Mouse (Mus musculus) layer of hippocampus, postnatal 14 days (tissue): ENCODE results near the gene Slitrk2. TPM values are rescaled to one million over a fixed set of nuclear protein-coding genes. Genes with fewer than 3 reads are reported as not detected.

ENCODE experiments used
- DNase-seq, 2 experiments: peaks; one replicate each; pipeline ENCODE4 v3.0.0; 2021 to 2022; ENCODE audit warnings: low spot score in 2 of 2, mixed read lengths in 1 of 2
- long read RNA-seq, 2 experiments: library from polyadenylated mRNA; stranded (forward); transcript quantifications; one replicate each; pipeline ENCODE4 v2.0.0; 2021
- total RNA-seq, 2 experiments: library from RNA; stranded (reverse); gene quantifications; 2 replicates each; pipeline ENCODE4 v1.2.3; 2021

Gene Slitrk2
- total RNA-seq = 10 to 100 TPM; 32.0 to 33.3 TPM
- long read RNA-seq, experiment 1, partial matches to known transcripts = 0 of 1 reads
- long read RNA-seq, experiment 1, other reads (novel, unspliced or antisense) = 1 of 1 reads
- long read RNA-seq, experiment 2, full-length matches to known transcripts = 1 of 5 reads
- long read RNA-seq, experiment 2, partial matches to known transcripts = 0 of 5 reads
- long read RNA-seq, experiment 2, other reads (novel, unspliced or antisense) = 4 of 5 reads

DNA sequence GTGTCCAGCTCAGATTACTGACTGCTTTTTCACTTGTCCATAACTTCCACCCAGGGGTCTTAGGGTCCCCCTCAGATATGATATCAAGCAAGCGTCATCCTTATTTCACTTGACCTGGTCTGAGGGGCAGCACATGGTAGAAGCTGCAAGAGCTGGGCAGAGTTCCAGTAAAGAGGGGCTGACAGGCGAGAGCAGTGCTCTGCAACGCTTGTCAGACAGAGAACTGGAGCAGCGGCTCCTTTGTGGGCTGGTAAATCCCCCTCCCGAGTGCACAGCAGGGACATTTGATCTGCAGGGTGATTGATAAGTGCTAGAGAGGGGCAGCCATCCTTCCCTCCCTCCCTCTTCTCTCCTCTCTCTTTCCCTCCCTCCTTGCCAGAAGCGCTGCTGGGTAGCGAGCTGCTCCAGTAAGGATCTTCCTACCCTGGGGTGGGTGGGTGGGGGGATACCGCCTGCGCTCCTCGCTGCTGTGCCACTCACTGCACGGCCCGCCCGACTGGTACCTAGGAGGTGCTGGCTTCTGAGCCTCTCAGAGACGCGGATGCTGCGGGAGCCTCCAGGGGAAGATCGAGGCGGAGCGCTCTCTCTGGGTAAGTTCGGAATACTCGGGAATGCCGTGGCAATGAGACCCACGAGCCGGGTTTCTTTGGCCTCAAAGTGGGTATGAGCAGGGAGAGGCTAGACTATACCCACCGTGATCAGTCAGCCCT, at the start of gene Slitrk2:
Gene Slitrk2 (plus strand): TSS at position 408 of the 710 bp plus-strand sequence.
- DNase-seq = peak; percentile 42 to 53

DNA sequence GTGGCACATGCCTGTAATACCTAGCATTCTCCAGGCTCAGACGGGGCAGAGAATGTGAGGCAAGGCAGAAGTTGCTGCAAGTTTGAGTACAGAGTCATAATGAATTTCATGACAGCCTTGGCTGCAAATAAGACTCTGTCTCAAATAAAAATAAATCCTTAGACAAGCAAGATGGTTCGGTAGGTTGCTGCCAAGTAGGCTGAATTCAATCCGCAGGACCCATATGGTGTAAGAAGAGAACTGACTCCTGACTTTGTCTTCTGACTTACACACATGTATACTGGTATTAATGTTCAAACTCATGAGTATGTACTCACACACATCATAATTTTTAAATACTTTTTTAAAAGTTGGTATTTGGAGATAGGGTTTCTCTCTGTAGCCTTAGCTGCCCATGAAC, 43.6 kb upstream of the Slitrk2 start:
- DNase-seq = no peak

DNA sequence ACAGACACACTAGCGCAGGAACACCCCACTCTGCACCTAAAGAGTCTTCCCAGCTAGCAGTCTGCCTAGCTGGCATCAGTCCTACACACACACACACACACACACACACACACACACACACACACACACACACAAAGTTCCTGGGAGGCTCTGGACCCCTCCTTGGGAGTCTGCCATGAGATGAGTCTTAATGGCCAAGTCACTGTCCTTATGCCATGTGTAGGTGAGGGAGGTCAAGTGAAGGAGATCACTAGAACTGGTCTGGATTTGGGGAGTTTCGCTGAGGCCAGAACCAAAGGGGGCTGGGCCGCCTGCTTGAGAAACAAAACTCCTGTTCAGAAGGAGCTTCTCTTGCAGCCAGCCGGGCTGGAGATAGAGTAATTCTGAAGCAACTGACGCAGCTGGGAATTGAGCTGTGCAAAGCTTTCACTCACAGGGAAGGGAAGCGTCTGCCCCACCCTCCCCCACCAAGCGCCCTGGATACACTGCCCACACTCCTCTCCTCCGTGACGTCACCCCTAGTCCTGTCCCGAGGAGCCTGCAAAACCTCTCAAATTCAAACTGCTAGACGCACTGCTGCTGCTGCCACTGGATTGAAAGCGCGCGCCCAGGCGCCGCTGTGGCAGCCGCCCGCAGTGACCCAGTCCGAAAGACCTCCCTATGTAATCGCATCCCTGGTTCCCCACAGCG, 3.5 kb downstream of the Slitrk2 start:
- peak; percentile 52 to 69 for DNase-seq

DNA sequence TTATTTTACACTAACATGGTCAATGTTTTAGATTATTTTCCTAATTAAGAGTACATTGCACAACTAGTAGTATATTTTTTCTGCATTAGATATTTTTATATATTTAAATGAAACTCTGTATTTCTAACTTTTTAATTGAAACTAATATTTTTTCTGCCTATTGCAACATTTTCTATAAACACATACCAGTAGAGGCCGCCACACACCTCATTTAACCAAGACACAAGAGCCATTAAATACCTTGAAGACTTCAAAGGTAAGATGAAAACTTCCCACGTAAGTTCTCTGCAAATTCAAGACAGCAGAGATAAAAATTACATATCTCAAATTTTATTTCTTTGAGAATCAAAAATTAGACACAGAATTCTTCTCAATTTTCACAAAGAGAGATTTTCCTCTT, 8.2 kb downstream of the Slitrk2 start:
- peak in 1 of 2 experiments; percentile 29 for DNase-seq

DNA sequence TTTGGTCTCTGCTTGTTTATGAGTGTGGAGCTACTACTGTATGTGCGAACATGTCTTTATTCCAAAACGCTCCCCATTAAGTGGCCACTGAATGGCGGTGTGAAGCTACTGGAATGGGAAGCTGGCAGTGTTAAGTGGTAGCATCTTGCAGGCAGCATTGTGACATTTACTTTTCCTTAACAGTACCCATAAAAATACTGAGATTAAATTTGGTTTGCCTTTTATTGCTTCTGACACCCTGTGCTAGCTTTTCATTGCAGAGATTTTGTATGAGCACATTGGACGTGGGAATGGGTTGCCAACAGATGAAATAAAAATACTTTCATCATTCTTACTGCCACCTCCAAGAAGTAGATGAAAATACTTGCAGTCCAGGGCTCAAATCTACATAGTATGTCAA, 27.8 kb downstream of the Slitrk2 start:
- no peak for DNase-seq

DNA sequence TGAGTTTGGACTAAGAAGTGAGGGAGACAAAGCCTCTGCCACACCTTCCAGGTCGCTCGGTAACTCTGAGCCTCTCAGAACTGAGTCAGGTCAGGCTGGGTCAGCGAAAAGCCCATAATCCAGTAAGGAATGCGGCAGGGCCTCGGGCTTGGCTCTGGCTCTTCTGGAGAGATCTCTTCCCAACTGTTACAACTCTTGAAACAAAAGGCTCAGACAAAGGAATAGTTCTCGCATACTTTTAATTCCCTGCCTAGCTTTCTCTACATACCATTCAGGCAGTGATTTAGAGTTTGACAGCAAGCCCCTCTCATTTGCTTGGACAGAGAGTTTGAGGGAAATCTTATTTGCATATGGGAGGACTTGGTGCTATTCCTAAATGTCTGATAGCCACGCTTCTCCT, 29.5 kb downstream of the Slitrk2 start:
- no peak for DNase-seq
